Mouse (Mus musculus): Measurements from ENCODE around the gene Hlcs.

DNA sequence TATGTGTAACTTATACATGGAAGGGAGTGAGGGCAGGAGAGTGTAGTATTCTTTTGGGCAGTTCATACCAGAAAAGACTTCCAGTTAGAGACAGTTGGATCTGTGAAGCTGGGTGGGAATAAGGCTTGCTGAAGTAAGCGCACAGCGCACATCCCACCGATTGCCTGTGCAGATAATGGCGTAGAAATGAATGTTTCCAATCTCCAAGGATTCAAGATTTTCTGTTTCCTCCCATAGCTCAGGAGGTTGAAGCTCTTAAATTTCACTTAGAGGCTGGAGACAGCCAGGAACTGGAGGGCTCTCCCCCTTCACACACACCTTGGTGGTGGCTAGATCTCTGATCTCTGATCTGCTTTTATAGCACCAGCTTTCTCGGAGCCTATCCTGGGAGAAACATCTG, 231.8 kb downstream of the Hlcs start:
- TF ChIP-seq CTCF (conservative IDR thresholded peaks at IDR 0.05; ENCODE audit: low read length) (no peak), NANOG (IDR thresholded peaks at IDR 0.05; ENCODE audit: borderline replicate concordance, low read length) (no peak), POU5F1 (IDR thresholded peaks at IDR 0.05; ENCODE audit: borderline replicate concordance, low read length) (no peak)
